Mouse (Mus musculus): ENCODE measurements around the gene B4galt4. TPM values are rescaled to one million over a fixed set of nuclear protein-coding genes. Genes with fewer than 3 reads are reported as not detected.

The B4galt4 gene
- polyA plus RNA-seq, 1 experiment: 2.1 TPM

DNA sequence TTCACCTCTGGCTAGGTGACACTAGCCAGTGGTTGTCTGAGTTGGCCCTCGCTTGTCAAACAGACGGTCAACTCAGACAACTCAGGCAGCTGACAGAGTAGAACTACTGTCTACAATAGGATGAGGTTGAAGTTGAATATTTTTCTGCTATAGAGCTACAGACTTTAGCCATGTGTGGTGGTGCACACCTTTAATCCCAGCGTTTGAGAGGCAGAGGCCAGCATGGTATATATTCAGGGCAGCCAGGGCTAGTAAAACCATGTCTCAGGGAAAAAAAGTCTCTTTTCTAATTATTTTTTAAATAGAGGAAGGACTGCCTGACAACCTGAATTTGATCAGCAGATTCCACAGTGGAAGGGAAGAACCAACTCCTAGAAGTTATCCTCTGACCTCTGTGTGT, 39.7 kb upstream of the B4galt4 start:
- H3K36me3 ChIP-seq (ENCODE audit: control insufficient read depth, insufficient read depth, low read length): no peaks in the 10 kb centered on the region
- TF ChIP-seq CTCF (IDR thresholded peaks at IDR 0.05; ENCODE audit: borderline replicate concordance, control insufficient read depth, extremely low read depth, insufficient read depth, low read length, poor library complexity): no peak
- TF ChIP-seq POLR2A (IDR thresholded peaks at IDR 0.05; ENCODE audit: control insufficient read depth, extremely low read depth, insufficient read depth, low read length, poor library complexity): no peak
- H3K27ac ChIP-seq (ENCODE audit: control insufficient read depth, insufficient read depth, low read length): no peak overlapping the region
- no peak overlapping the region for H3K4me3 ChIP-seq (ENCODE audit: control insufficient read depth, insufficient read depth, low read length)
- 93% methylated on average over 3 of the region's 3 CpGs for WGBS
- DNase-seq: no peak
- no peaks in the 10 kb centered on the region for H3K27me3 ChIP-seq (ENCODE audit: control insufficient read depth, insufficient read depth, low read length)
- H3K4me1 ChIP-seq (replicated peaks; ENCODE audit: control insufficient read depth, insufficient read depth, low read length): 0 out of 2 replicates have a peak, but pooled peaks cover 5% of the 10 kb centered on the region

DNA sequence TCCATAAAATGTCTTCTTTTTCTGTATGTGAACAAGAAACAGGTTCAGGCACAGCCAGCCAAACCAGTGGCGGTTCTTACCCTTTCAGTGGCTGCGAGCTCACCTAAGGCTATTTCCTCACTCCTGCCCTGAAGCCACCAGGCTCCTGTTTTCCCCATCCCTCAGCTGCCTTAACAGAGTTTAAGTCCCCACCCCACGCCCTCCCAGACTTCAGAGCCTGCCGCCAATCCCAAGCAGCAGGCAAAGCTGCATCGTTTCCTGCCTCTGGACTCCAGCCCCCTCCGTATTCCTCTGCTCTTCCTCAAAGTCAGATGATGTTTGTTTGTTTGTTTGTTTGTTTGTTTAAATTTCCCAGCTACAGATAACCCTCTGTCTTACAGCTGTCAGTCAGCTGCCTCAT, 38.6 kb upstream of the B4galt4 start:
- Histone ChIP-seq H3K4me3 (ENCODE audit: control insufficient read depth, insufficient read depth, low read length) (no peak overlapping the region), H3K27me3 (ENCODE audit: control insufficient read depth, insufficient read depth, low read length) (no peaks in the 10 kb centered on the region), H3K36me3 (ENCODE audit: control insufficient read depth, insufficient read depth, low read length) (no peaks in the 10 kb centered on the region), H3K27ac (ENCODE audit: control insufficient read depth, insufficient read depth, low read length) (no peak overlapping the region), H3K4me1 (replicated peaks; ENCODE audit: control insufficient read depth, insufficient read depth, low read length) (0 out of 2 replicates have a peak, but pooled peaks cover 5% of the 10 kb centered on the region)
- no peak for DNase-seq
- no peak for TF ChIP-seq CTCF (IDR thresholded peaks at IDR 0.05; ENCODE audit: borderline replicate concordance, control insufficient read depth, extremely low read depth, insufficient read depth, low read length, poor library complexity)
- no peak for TF ChIP-seq POLR2A (IDR thresholded peaks at IDR 0.05; ENCODE audit: control insufficient read depth, extremely low read depth, insufficient read depth, low read length, poor library complexity)
- 97% methylated on average over 6 of the region's 6 CpGs for WGBS

DNA sequence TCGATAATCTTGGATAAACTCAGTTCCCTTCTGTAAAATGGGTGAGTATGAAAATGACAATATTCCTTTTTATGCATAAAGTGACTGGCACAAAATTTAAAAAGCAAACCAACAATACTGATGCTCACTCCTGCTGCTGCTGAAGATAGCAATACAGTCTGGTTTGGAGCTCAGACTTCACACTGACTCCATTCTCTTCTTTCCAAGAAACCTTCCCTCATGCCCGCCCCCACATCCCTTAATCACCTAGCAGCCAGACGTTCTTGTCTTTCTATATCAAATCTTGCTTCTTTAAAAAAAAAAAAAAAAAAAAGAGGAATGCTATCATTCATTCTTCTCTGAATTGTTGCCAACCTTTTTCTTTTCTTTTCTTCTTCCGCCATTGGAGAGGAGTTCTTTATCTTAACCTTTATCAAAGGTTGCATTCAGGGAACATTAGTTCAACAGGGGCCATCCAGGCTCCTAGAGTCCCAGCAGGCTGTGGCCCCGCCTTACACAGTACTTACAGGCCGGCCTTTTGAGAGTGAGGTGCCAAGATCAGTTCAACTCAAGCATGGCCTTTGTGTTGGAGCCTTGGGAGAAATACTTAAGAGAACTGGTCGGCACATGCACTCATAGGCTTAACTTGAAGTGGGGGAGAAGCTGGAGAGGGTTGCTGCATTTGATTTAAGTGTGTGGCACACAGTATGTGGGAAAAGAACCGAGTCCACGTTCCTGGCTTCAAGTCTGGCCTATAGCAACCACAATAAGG, 36.4 kb upstream of the B4galt4 start:
- Histone ChIP-seq H3K27me3 (ENCODE audit: control insufficient read depth, insufficient read depth, low read length) (no peaks in the 10 kb centered on the region), H3K4me1 (replicated peaks; ENCODE audit: control insufficient read depth, insufficient read depth, low read length) (peaks cover 5% of the 10 kb centered on the region; the same call in 1 of the 2 replicates), H3K36me3 (ENCODE audit: control insufficient read depth, insufficient read depth, low read length) (no peaks in the 10 kb centered on the region), H3K4me3 (ENCODE audit: control insufficient read depth, insufficient read depth, low read length) (no peak overlapping the region), H3K27ac (ENCODE audit: control insufficient read depth, insufficient read depth, low read length) (no peak overlapping the region)
- no peak for TF ChIP-seq POLR2A (IDR thresholded peaks at IDR 0.05; ENCODE audit: control insufficient read depth, extremely low read depth, insufficient read depth, low read length, poor library complexity)
- TF ChIP-seq CTCF (IDR thresholded peaks at IDR 0.05; ENCODE audit: borderline replicate concordance, control insufficient read depth, extremely low read depth, insufficient read depth, low read length, poor library complexity): no peak
- WGBS: 80% methylated on average over 9 of the region's 9 CpGs
- DNase-seq: no peak

DNA sequence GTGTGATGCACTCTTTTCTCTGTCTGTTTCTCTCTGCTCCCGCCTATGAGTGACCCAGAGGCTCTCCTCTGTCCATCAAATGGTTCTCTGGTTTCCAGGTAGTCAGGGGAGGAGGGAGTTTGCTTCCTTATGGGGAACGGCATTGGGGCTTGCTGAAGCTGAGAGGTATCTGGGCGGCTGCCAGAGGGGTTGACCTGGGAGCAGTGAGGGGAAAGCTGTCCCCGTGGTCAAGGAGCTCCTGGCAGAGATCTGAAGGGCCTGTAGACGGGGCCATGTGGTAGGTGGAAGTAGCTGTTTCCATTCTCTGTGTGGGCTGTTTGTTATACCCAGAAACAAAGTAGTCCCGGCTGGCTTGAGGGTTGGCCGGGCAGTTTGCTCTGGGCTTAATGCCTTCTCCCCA, 35.3 kb upstream of the B4galt4 start:
- no peak overlapping the region for H3K27ac ChIP-seq (ENCODE audit: control insufficient read depth, insufficient read depth, low read length)
- DNase-seq: no peak
- no peaks in the 10 kb centered on the region for H3K36me3 ChIP-seq (ENCODE audit: control insufficient read depth, insufficient read depth, low read length)
- peaks cover 4% of the 10 kb centered on the region; the same call in 1 of the 2 replicates for H3K4me1 ChIP-seq (replicated peaks; ENCODE audit: control insufficient read depth, insufficient read depth, low read length)
- 78% methylated on average over 7 of the region's 7 CpGs for WGBS
- no peak for TF ChIP-seq CTCF (IDR thresholded peaks at IDR 0.05; ENCODE audit: borderline replicate concordance, control insufficient read depth, extremely low read depth, insufficient read depth, low read length, poor library complexity)
- no peak for TF ChIP-seq POLR2A (IDR thresholded peaks at IDR 0.05; ENCODE audit: control insufficient read depth, extremely low read depth, insufficient read depth, low read length, poor library complexity)
- H3K4me3 ChIP-seq (ENCODE audit: control insufficient read depth, insufficient read depth, low read length): no peak overlapping the region
- no peaks in the 10 kb centered on the region for H3K27me3 ChIP-seq (ENCODE audit: control insufficient read depth, insufficient read depth, low read length)

DNA sequence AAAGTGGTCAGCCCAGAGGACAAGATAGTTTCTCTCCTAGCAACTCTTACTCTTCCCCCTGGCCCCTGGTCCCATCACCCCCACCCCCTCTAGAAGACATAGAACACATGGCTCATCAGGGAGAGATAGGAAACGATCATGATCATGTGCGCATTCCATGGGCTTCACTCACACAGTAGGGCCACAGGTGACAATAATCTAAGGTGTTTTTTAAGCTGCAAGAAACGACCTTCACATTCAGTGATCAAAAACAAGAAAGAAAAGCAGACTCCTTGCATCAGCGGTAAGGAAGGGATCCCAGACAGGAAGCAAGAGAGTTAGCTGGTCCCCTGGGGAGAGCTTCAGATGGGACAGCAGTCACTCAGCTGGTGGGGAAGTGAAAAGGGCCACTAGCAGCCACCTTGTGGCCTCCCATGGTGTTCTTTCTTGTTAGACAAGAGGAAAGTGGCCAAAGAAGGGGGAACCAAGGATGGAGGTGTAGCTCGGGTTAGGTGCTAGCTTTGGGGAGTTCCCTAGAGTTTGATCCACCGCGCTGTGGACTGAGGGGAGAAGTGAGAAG, 33.0 kb upstream of the B4galt4 start:
- Histone ChIP-seq H3K27me3 (ENCODE audit: control insufficient read depth, insufficient read depth, low read length) (no peaks in the 10 kb centered on the region), H3K4me3 (ENCODE audit: control insufficient read depth, insufficient read depth, low read length) (no peak overlapping the region), H3K4me1 (replicated peaks; ENCODE audit: control insufficient read depth, insufficient read depth, low read length) (peaks cover 3% of the 10 kb centered on the region), H3K36me3 (ENCODE audit: control insufficient read depth, insufficient read depth, low read length) (no peaks in the 10 kb centered on the region), H3K27ac (ENCODE audit: control insufficient read depth, insufficient read depth, low read length) (no peak overlapping the region)
- TF ChIP-seq CTCF (IDR thresholded peaks at IDR 0.05; ENCODE audit: borderline replicate concordance, control insufficient read depth, extremely low read depth, insufficient read depth, low read length, poor library complexity): no peak
- no peak for TF ChIP-seq POLR2A (IDR thresholded peaks at IDR 0.05; ENCODE audit: control insufficient read depth, extremely low read depth, insufficient read depth, low read length, poor library complexity)
- WGBS: 69% methylated on average over 7 of the region's 7 CpGs
- DNase-seq: no peak

DNA sequence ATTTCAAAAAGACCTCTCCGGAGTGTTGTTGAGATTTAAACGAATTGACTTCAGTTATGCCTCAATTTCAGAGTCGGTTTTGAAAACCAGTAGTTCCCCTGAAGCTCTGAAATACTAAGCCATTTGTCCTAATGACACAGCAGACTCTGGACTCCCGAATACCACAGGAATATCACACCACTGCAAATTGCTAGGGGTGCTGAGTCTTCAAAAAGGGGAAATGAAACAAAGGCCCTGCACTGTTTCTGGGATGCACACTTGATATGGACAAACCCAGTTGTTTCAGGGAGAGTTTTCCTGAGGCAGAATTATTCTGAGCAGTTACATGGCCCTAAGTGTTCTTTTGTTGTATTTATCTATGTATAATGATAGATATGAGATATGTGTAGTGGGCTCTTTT, 30.8 kb upstream of the B4galt4 start:
- Histone ChIP-seq H3K4me1 (replicated peaks; ENCODE audit: control insufficient read depth, insufficient read depth, low read length) (peaks cover 3% of the 10 kb centered on the region), H3K27me3 (ENCODE audit: control insufficient read depth, insufficient read depth, low read length) (no peaks in the 10 kb centered on the region), H3K36me3 (ENCODE audit: control insufficient read depth, insufficient read depth, low read length) (no peaks in the 10 kb centered on the region), H3K27ac (ENCODE audit: control insufficient read depth, insufficient read depth, low read length) (no peak overlapping the region), H3K4me3 (ENCODE audit: control insufficient read depth, insufficient read depth, low read length) (no peak overlapping the region)
- DNase-seq: no peak
- 15% methylated on average over 4 of the region's 4 CpGs for WGBS
- TF ChIP-seq CTCF (IDR thresholded peaks at IDR 0.05; ENCODE audit: borderline replicate concordance, control insufficient read depth, extremely low read depth, insufficient read depth, low read length, poor library complexity) (no peak), POLR2A (IDR thresholded peaks at IDR 0.05; ENCODE audit: control insufficient read depth, extremely low read depth, insufficient read depth, low read length, poor library complexity) (no peak)

All from thymus, adult 2 months (tissue).